Mouse (Mus musculus) neural tube, embryonic 13.5 days (tissue): ENCODE results near the gene P2ry10. TPM values are rescaled to one million over a fixed set of nuclear protein-coding genes. Genes with fewer than 3 reads are reported as not detected.

ENCODE experiments used
- ATAC-seq: fragments of 200-750 bp; cut with Nextera tagmentation; 2 replicates; pipeline ENCODE4 v1.8.0; 2017; ENCODE audit warnings: low read depth, mild to moderate bottlenecking, moderate TSS enrichment, moderate library complexity
- H3K27ac ChIP-seq: fragments of 300-500 bp; sonication (generic); replicated peaks from 2 replicates; pipeline ENCODE4 v1.5.1; 2015; ENCODE audit warnings: moderate library complexity, mild to moderate bottlenecking, inconsistent platforms
- H3K27me3 ChIP-seq: fragments of 300-500 bp; sonication (generic); 2 replicates; pipeline ENCODE4 v1.6.1; 2015; ENCODE audit warnings: mild to moderate bottlenecking, inconsistent platforms
- H3K36me3 ChIP-seq: fragments of 300-500 bp; sonication (generic); 2 replicates; pipeline ENCODE4 v1.6.1; 2015; ENCODE audit warnings: mild to moderate bottlenecking, inconsistent platforms
- H3K4me1 ChIP-seq: fragments of 300-500 bp; sonication (generic); replicated peaks from 2 replicates; pipeline ENCODE4 v1.6.1; 2015; ENCODE audit warnings: inconsistent platforms
- H3K4me2 ChIP-seq: fragments of 300-500 bp; sonication (generic); 2 replicates; pipeline ENCODE4 v1.6.1; 2015; ENCODE audit warnings: inconsistent platforms, mild to moderate bottlenecking, moderate library complexity
- H3K4me3 ChIP-seq: fragments of 300-500 bp; sonication (generic); 2 replicates; pipeline ENCODE4 v1.5.1; 2015; ENCODE audit warnings: mild to moderate bottlenecking, inconsistent platforms
- H3K9ac ChIP-seq: fragments of 300-500 bp; sonication (generic); 2 replicates; pipeline ENCODE4 v1.6.1; 2015; ENCODE audit warnings: moderate library complexity, mild to moderate bottlenecking, inconsistent platforms
- H3K9me3 ChIP-seq: fragments of 300-500 bp; sonication (generic); 2 replicates; pipeline ENCODE4 v1.6.1; 2016; ENCODE audit warnings: inconsistent platforms
- WGBS: fragments of 180-500 bp; shearing (Covaris S2); methylation state at CpG from one replicate; pipeline ENCODE4 v1.1.7; 2015; 5-methylcytosine and 5-hydroxymethylcytosine counted together
- polyA plus RNA-seq: library from polyadenylated mRNA; unstranded; fragments of >200 nt; fragmentation: Nextera tagmentation; extraction: Ambion mirVana; gene quantifications from 2 replicates; pipeline ENCODE4 v1.2.1, GENCODE M21; 2015

The P2ry10 gene
- polyA plus RNA-seq, 1 experiment from 2014 or later = 0.08 TPM

DNA sequence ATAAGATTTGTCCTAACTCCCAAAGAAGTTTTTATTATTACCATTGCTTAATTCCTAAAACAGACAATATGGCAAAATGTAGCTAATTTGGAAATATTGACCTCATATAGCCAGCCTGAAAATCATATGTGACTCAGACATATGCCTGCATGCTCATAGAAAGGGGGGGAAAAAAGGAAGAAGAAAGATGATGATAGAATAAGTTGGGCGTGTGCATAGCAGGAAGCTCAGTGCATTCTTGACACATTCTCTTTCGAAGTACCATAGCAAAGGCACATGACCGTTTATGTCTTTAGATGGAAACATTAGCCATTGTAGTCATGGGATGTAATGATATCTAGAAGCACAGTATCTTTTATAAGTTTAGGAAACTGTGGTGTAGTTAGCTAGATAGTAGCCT lies 60.4 kb downstream of the P2ry10 start, which contains the start of gene P2ry10b:
P2ry10b (plus strand) TSS at position 247 of the 400 bp plus-strand sequence.
- WGBS = 93% methylated on average over 3 of the region's 3 CpGs
- H3K9me3 ChIP-seq = no peaks in the 10 kb centered on the region
- H3K9ac ChIP-seq = no peak within 1 kb of the TSS
- ATAC-seq = no peak
- H3K4me3 ChIP-seq = no peak within 1 kb of the TSS
- no peaks in the 10 kb centered on the region; the same call in 1 of the 2 replicates for H3K27me3 ChIP-seq
- no peaks in the 10 kb centered on the region for H3K36me3 ChIP-seq
- H3K27ac ChIP-seq = no peak within 1 kb of the TSS
- H3K4me1 ChIP-seq = no peaks in the 10 kb centered on the region
- no peak within 1 kb of the TSS for H3K4me2 ChIP-seq

- Histone ChIP-seq H3K27ac (no peak overlapping the region), H3K4me2 (no peak overlapping the region), H3K9ac (no peak overlapping the region), H3K36me3 (no peaks in the 10 kb centered on the region), H3K9me3 (no peaks in the 10 kb centered on the region), H3K4me1 (no peaks in the 10 kb centered on the region), H3K4me3 (no peak overlapping the region), H3K27me3 (no peaks in the 10 kb centered on the region; the same call in 1 of the 2 replicates)
- no peak for ATAC-seq
- WGBS = 76% methylated on average over 4 of the region's 4 CpGs
Observed at GRCm38 (mm10) chrX:107149391-107149993, 61.2 kb downstream of the P2ry10 start.

GRCm38 (mm10) chrX:107150027-107150426 lies 61.7 kb downstream of the P2ry10 start:
- WGBS = 68% methylated on average over 5 of the region's 5 CpGs
- Histone ChIP-seq H3K9ac (no peak overlapping the region), H3K9me3 (no peaks in the 10 kb centered on the region), H3K27ac (no peak overlapping the region), H3K4me3 (no peak overlapping the region), H3K36me3 (no peaks in the 10 kb centered on the region), H3K4me2 (no peak overlapping the region), H3K27me3 (no peaks in the 10 kb centered on the region; the same call in 1 of the 2 replicates), H3K4me1 (no peaks in the 10 kb centered on the region)
- ATAC-seq = no peak

DNA sequence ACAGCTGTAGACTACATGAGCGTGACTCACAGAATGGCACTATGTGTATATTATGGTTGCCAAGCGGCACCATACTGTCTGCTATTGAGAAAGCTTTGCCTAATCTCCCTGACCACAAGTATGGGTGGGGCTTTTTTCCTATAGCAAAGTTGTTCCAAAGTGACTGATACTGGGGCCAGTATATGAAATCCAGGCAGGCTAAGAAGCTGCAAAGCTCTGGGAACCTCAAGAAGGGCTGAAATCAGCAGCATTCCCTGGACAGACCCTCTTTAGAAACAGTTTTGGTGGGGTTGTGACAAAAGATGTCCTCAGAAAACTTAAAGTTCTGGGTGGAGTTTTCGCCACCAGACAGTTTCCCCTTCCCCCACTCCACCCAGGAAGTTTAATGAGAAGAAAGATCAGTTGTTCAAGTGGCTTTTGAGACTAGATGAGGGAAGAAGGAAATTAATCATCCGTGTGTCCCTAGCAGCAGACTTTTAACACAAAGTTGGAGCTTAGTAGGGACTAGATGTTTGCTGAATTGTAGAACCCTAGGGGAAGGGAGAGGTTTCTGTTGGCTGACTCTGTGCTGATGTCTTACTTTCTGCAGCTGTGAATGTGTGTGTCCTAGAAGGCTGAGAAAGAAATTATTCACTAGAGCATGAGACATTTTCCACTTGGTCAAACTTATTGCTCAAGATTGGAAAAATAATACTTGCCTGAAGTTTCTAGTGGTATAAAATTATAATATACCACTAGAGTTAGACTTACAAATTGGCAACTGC lies 62.6 kb downstream of the P2ry10 start:
- no peak for ATAC-seq
- Histone ChIP-seq H3K27me3 (no peaks in the 10 kb centered on the region; the same call in 1 of the 2 replicates), H3K9ac (no peak overlapping the region), H3K27ac (no peak overlapping the region), H3K4me3 (no peak overlapping the region), H3K4me1 (no peaks in the 10 kb centered on the region), H3K36me3 (no peaks in the 10 kb centered on the region), H3K4me2 (no peak overlapping the region), H3K9me3 (no peaks in the 10 kb centered on the region)
- WGBS = 63% methylated on average over 4 of the region's 4 CpGs

Other genes starting within 250 kb of the P2ry10 start
- 4.5 and 6.1 TPM in 2 replicates for gene Rtl3, start 247.8 kb upstream of the P2ry10 start, polyA plus RNA-seq
- gene Lpar4, start 167.9 kb upstream of the P2ry10 start, polyA plus RNA-seq = 13.8 and 15.2 TPM in 2 replicates
- 0.18 and 1.6 TPM in 2 replicates for gene P2ry10b, start 60.4 kb downstream of the P2ry10 start, polyA plus RNA-seq
- gene Gpr174, start 167.4 kb downstream of the P2ry10 start, polyA plus RNA-seq = not detected in 2 replicates